Mouse (Mus musculus) limb, embryonic 13.5 days (tissue): Measurements from ENCODE around the gene Hbb-bs. TPM values are rescaled to one million over a fixed set of nuclear protein-coding genes. Genes with fewer than 3 reads are reported as not detected.

ENCODE experiments used
- ATAC-seq: fragments of 200-750 bp; cut with Nextera tagmentation; 2 replicates; pipeline ENCODE4 v1.8.0; 2017; ENCODE audit warnings: low read depth, moderate number of reproducible peaks, moderate TSS enrichment; ENCODE audit not compliant: low FRiP score
- H3K27ac ChIP-seq: fragments of 300-500 bp; sonication (generic); 2 replicates; pipeline ENCODE4 v1.5.1; 2015; ENCODE audit warnings: inconsistent platforms, mild to moderate bottlenecking, moderate library complexity
- H3K27me3 ChIP-seq: fragments of 300-500 bp; sonication (generic); 2 replicates; pipeline ENCODE4 v1.6.1; 2015; ENCODE audit warnings: mild to moderate bottlenecking, inconsistent platforms
- H3K36me3 ChIP-seq: fragments of 300-500 bp; sonication (generic); 2 replicates; pipeline ENCODE4 v1.6.1; 2015; ENCODE audit warnings: inconsistent platforms, mild to moderate bottlenecking, moderate library complexity
- H3K4me1 ChIP-seq: fragments of 300-500 bp; sonication (generic); 2 replicates; pipeline ENCODE4 v1.6.1; 2015; ENCODE audit warnings: inconsistent platforms
- H3K4me2 ChIP-seq: fragments of 300-500 bp; sonication (generic); replicated peaks from 2 replicates; pipeline ENCODE4 v1.6.1; 2015; ENCODE audit warnings: inconsistent platforms, mild to moderate bottlenecking, moderate library complexity
- H3K4me3 ChIP-seq: fragments of 300-500 bp; sonication (generic); 2 replicates; pipeline ENCODE4 v1.5.1; 2015; ENCODE audit warnings: moderate library complexity, mild to moderate bottlenecking, inconsistent platforms
- H3K9ac ChIP-seq: fragments of 300-500 bp; sonication (generic); 2 replicates; pipeline ENCODE4 v1.6.1; 2015; ENCODE audit warnings: mild to moderate bottlenecking, inconsistent platforms
- H3K9me3 ChIP-seq: fragments of 300-500 bp; sonication (generic); 2 replicates; pipeline ENCODE4 v1.6.1; 2016; ENCODE audit warnings: inconsistent platforms
- WGBS: fragments of 180-500 bp; shearing (Covaris S2); methylation state at CpG from one replicate; pipeline ENCODE4 v1.1.7; 2015; 5-methylcytosine and 5-hydroxymethylcytosine counted together
- polyA plus RNA-seq: library from polyadenylated mRNA; unstranded; fragments of >200 nt; fragmentation: Nextera tagmentation; extraction: Ambion mirVana; gene quantifications from 2 replicates; pipeline ENCODE4 v1.2.1, GENCODE M21; 2015

Gene Hbb-bs
- 3,715 and 3,820 TPM in 2 replicates for polyA plus RNA-seq

DNA sequence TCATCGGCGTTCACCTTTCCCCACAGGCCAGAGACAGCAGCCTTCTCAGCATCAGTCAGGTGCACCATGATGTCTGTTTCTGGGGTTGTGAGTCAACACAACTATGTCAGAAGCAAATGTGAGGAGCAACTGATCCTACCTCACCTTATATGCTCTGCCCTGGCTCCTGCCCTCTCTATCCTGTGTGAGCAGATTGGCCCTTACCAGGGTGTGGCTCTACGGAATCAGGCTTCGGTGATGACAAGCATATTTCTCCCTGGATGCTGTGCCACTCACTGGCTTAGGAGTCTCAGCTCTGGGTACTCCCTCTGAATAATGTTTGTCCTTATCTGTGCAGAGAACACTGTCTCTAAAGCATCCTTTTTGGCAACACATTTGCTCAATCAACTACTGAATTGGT lies at the start of gene Hbb-bs:
Gene Hbb-bs (minus strand): TSS at position 289 of the 400 bp plus-strand sequence.
- no peak within 1 kb of the TSS for H3K27ac ChIP-seq
- H3K4me3 ChIP-seq, result no peak within 1 kb of the TSS
- WGBS, result 86% methylated on average over 4 of the region's 4 CpGs
- no peaks in the 10 kb centered on the region for H3K9me3 ChIP-seq
- no peaks in the 10 kb centered on the region for H3K36me3 ChIP-seq
- H3K9ac ChIP-seq, result no peak within 1 kb of the TSS
- no peak within 1 kb of the TSS for H3K4me2 ChIP-seq
- H3K27me3 ChIP-seq, result no peaks in the 10 kb centered on the region
- no peak for ATAC-seq
- H3K4me1 ChIP-seq, result no peaks in the 10 kb centered on the region

DNA sequence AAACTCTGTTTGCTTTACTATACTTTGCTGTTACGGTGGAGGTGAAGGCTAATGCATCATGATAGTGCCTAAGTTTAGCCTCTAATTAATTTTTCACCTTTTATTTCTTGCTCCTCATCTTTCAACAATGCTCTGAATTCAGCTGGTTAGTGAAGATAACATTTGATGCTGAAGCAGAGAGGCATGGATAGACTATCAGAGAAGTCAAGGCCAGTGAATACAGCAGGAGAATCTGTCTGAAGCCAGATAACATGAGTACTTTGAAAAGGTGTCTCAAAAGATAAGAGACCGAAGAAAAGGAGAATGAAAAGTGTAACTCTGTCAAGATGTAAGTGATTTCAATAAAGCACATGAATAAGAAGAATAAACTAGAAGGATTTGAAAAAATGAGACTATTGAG lies 49.2 kb upstream of the Hbb-bs start:
- no peak overlapping the region for H3K9ac ChIP-seq
- no peaks in the 10 kb centered on the region for H3K27me3 ChIP-seq
- H3K4me3 ChIP-seq, result no peak overlapping the region
- no peak for ATAC-seq
- no peaks in the 10 kb centered on the region for H3K9me3 ChIP-seq
- no peaks in the 10 kb centered on the region for H3K36me3 ChIP-seq
- no peak overlapping the region for H3K27ac ChIP-seq
- 81% methylated on average over 2 of the region's 2 CpGs for WGBS
- no peak overlapping the region for H3K4me2 ChIP-seq
- no peaks in the 10 kb centered on the region for H3K4me1 ChIP-seq

DNA sequence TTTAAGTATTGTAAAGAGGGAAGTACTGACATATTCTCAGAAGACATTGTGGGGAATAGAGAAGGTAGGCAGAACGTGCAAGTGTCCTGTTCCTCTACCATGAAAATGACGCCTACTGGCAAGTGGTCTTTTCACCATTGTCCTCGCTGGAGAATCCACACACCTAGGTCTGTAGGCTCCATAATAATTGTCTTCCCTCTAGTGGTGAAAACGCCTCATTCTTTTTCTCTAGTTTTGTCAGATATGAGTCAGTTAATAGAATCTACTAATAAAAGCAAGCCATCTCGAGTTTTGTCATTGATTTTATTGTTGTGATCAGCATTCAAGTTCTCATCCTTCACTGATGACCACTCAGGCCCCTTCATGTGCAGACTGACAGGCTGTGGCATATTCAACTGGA lies 46.6 kb upstream of the Hbb-bs start:
- no peak for ATAC-seq
- no peak overlapping the region for H3K27ac ChIP-seq
- WGBS, result 46% methylated on average over 5 of the region's 5 CpGs

DNA sequence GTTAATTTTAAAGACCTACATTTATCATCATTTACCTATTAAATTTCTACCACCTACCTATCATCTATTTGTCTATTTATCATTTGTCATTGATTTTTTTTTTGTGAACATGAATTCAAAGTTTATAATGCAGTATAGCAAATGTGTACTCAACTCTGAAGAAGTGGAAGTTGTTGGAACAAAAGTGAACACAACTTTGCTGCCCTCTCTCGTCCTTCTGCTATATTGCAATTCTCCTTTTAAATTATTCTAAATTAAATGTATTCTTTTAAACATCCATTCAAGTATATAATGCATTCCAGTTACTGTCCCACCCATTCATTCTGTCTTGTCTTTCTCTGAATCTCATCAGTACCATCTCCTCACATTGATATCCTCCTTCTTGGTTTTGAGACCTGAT lies 45.2 kb upstream of the Hbb-bs start:
- no peaks in the 10 kb centered on the region for H3K9me3 ChIP-seq
- no peaks in the 10 kb centered on the region for H3K36me3 ChIP-seq
- no peak overlapping the region for H3K27ac ChIP-seq
- 7% methylated on average over 1 of the region's 1 CpGs for WGBS
- no peak overlapping the region for H3K9ac ChIP-seq
- no peaks in the 10 kb centered on the region for H3K4me1 ChIP-seq
- H3K4me2 ChIP-seq, result no peak overlapping the region
- no peaks in the 10 kb centered on the region for H3K27me3 ChIP-seq
- no peak for ATAC-seq
- H3K4me3 ChIP-seq, result no peak overlapping the region

More for the DNA sequence above, 46.6 kb upstream of the Hbb-bs start:
- no peak overlapping the region for H3K4me2 ChIP-seq
- H3K9ac ChIP-seq, result no peak overlapping the region
- no peaks in the 10 kb centered on the region for H3K4me1 ChIP-seq
- no peaks in the 10 kb centered on the region for H3K9me3 ChIP-seq
- H3K36me3 ChIP-seq, result no peaks in the 10 kb centered on the region
- H3K4me3 ChIP-seq, result no peak overlapping the region
- H3K27me3 ChIP-seq, result no peaks in the 10 kb centered on the region

DNA sequence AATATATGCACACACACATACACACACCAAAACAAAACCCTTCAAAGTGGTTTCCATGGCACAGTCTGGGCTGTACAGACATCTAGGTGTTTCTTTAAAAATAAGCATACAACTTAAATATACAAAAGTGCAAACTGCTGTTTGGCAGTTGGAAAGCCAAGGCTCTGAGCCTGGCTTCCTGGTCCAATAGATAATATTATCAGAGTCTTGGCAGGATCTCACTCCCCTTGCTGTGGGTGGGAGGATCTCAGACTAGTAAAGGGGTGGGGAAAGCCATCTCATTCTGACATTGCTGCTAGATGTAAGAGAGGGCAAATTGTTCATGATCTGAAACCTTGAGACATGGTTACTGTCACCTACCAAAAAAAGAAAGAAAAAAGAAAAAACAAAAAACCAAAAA lies 42.8 kb upstream of the Hbb-bs start:
- Histone ChIP-seq H3K4me1 (no peaks in the 10 kb centered on the region), H3K4me2 (no peak overlapping the region), H3K9me3 (no peaks in the 10 kb centered on the region), H3K4me3 (no peak overlapping the region), H3K9ac (no peak overlapping the region), H3K36me3 (no peaks in the 10 kb centered on the region), H3K27me3 (no peaks in the 10 kb centered on the region), H3K27ac (no peak overlapping the region)
- ATAC-seq, result no peak

DNA sequence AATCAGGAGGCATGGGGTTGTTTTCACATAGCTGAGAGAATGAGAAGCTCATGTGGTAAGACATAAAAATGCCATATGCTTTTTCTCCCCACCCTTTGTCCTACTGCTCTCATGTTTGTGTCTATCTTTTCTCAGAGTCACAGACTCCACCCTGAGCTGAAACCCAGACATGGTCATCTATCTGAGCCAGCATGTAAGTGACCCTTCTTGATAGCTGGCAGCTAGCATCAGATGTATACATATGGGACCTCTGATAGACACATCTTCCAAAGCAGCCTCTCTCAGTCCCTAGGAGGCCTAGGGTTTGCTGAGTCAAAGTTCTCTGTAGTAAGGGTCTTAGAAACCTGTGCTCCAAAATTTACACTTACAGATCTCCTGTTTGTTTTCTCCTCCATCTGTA lies 37.8 kb upstream of the Hbb-bs start:
- no peak for ATAC-seq
- no peaks in the 10 kb centered on the region for H3K9me3 ChIP-seq
- H3K27me3 ChIP-seq, result no peaks in the 10 kb centered on the region
- H3K4me2 ChIP-seq, result no peak overlapping the region
- H3K4me3 ChIP-seq, result no peak overlapping the region
- no peak overlapping the region for H3K27ac ChIP-seq
- no peaks in the 10 kb centered on the region for H3K4me1 ChIP-seq
- no peak overlapping the region for H3K9ac ChIP-seq
- H3K36me3 ChIP-seq, result no peaks in the 10 kb centered on the region

DNA sequence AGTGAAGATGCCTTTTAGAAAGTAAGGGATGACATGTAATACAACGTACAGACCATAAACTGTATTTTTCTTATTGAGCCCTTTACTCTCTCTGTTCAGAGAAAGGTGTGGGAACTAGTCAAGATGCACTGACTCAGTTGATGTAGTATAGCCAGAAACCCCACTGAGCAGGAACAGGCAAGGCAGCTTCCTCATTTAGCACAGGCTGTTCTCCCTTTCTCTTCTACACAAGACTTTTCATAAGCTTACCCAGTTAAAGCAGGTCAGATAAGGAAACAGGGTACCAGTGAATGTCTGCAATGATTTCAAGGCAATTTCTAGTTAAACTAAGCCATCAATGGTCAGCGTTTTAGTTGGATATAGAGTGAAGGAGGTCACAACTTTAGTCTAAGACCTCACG lies 33.6 kb upstream of the Hbb-bs start:
- Histone ChIP-seq H3K4me3 (no peak overlapping the region), H3K4me2 (no peak overlapping the region), H3K4me1 (no peaks in the 10 kb centered on the region), H3K27ac (no peak overlapping the region), H3K9ac (no peak overlapping the region), H3K27me3 (no peaks in the 10 kb centered on the region), H3K9me3 (no peaks in the 10 kb centered on the region), H3K36me3 (no peaks in the 10 kb centered on the region)
- 79% methylated on average over 3 of the region's 3 CpGs for WGBS
- no peak for ATAC-seq

DNA sequence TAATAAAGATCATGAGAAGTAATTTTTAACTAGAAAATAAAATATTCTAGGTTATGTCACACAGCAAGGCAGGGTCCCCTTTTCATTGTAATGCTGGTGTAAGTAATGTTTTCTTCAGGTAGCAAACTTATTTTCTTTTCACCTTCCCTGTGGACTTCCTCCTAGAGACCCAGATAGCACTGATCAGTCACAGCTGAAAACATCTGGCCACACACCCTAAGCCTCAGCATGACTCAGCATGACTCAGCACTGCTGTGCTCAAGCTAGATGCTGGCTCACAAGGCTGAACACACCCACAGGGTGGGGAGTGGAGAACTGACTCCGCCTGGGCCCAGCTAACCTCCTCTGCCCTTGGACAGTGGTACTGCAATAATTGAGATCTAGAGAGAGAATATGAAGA lies 33.0 kb upstream of the Hbb-bs start:
- H3K9me3 ChIP-seq, result no peaks in the 10 kb centered on the region
- H3K27ac ChIP-seq, result no peak overlapping the region
- no peak overlapping the region for H3K4me3 ChIP-seq
- H3K9ac ChIP-seq, result no peak overlapping the region
- no peak; the same call in 1 of the 2 replicates for ATAC-seq
- no peaks in the 10 kb centered on the region for H3K27me3 ChIP-seq
- no peak overlapping the region for H3K4me2 ChIP-seq
- no peaks in the 10 kb centered on the region for H3K36me3 ChIP-seq
- no peaks in the 10 kb centered on the region for H3K4me1 ChIP-seq
- WGBS, result 56% methylated on average over 1 of the region's 1 CpGs

DNA sequence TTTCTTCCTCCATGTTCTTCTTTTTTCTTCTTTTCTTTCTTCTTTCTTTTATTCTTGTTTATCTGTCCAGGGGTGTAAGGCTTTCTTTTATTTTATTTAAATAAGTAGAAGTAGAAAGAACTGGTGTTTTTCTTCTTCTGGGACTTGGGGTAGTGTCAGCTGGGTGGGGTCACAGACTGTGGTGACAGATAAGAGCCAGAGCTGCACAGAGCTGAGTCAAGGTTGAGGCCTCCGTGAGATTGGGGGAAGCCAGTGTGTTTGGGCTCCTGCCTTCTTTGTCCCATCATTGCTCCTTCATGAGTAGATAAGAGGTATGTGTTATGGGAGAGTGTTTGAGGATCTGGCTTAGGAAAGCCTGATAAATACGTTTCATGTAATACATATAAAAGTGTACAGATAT lies 31.2 kb upstream of the Hbb-bs start:
- no peak overlapping the region for H3K4me3 ChIP-seq
- H3K4me2 ChIP-seq, result no peak overlapping the region
- no peaks in the 10 kb centered on the region for H3K27me3 ChIP-seq
- no peaks in the 10 kb centered on the region for H3K4me1 ChIP-seq
- no peaks in the 10 kb centered on the region for H3K36me3 ChIP-seq
- no peak overlapping the region for H3K9ac ChIP-seq
- no peak for ATAC-seq
- H3K27ac ChIP-seq, result no peak overlapping the region
- 59% methylated on average over 2 of the region's 2 CpGs for WGBS
- H3K9me3 ChIP-seq, result no peaks in the 10 kb centered on the region

DNA sequence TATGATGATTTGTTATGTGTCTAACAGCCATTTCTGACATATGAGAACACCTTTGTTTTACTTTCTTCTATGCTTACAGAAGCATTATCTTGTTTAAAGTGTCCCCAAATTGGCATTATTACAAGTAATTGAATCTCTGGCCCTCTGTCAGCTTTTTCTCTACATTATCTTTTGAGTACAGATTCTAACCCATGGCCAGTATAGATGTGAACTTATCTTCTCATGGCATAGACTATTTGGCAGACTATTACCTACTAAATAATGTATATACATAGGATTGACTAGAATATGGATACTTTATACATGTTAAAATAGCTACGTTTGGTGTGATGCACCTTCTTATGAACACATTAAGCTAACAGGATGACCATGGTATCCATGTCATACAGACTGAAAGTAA lies 26.8 kb upstream of the Hbb-bs start:
- H3K4me3 ChIP-seq, result no peak overlapping the region
- H3K27ac ChIP-seq, result no peak overlapping the region
- no peaks in the 10 kb centered on the region for H3K27me3 ChIP-seq
- no peaks in the 10 kb centered on the region for H3K4me1 ChIP-seq
- WGBS, result 63% methylated on average over 1 of the region's 1 CpGs
- ATAC-seq, result no peak
- H3K4me2 ChIP-seq, result no peak overlapping the region
- no peaks in the 10 kb centered on the region for H3K9me3 ChIP-seq
- no peaks in the 10 kb centered on the region for H3K36me3 ChIP-seq
- H3K9ac ChIP-seq, result no peak overlapping the region

DNA sequence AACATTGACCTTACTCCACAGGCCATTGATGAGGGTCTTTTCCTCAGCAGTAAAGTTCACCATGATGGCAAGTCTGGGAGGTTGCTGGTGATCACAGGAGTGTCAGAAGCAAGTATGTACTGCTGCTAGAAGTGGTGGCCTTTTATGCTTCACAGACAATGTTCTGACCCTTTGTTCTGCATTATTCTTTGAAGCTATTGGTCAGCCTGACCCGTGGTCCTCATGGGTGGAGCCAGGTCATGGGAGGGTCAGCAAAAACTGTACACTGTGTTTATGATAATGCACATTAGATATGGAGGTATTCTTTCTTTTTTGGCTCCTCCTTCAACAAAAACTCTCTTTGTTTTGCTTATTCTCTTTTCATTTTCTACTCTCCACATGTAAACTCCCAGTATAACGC lies 25.2 kb upstream of the Hbb-bs start, which contains the start of gene Hbb-y:
Gene Hbb-y (minus strand): TSS at position 127 of the 400 bp plus-strand sequence.
- no peak within 1 kb of the TSS for H3K4me3 ChIP-seq
- no peak within 1 kb of the TSS for H3K27ac ChIP-seq
- H3K9me3 ChIP-seq, result no peaks in the 10 kb centered on the region
- no peaks in the 10 kb centered on the region for H3K27me3 ChIP-seq
- no peak within 1 kb of the TSS for H3K4me2 ChIP-seq
- H3K36me3 ChIP-seq, result no peaks in the 10 kb centered on the region
- 60% methylated on average over 2 of the region's 2 CpGs for WGBS
- H3K9ac ChIP-seq, result no peak within 1 kb of the TSS
- no peaks in the 10 kb centered on the region for H3K4me1 ChIP-seq
- no peak for ATAC-seq

DNA sequence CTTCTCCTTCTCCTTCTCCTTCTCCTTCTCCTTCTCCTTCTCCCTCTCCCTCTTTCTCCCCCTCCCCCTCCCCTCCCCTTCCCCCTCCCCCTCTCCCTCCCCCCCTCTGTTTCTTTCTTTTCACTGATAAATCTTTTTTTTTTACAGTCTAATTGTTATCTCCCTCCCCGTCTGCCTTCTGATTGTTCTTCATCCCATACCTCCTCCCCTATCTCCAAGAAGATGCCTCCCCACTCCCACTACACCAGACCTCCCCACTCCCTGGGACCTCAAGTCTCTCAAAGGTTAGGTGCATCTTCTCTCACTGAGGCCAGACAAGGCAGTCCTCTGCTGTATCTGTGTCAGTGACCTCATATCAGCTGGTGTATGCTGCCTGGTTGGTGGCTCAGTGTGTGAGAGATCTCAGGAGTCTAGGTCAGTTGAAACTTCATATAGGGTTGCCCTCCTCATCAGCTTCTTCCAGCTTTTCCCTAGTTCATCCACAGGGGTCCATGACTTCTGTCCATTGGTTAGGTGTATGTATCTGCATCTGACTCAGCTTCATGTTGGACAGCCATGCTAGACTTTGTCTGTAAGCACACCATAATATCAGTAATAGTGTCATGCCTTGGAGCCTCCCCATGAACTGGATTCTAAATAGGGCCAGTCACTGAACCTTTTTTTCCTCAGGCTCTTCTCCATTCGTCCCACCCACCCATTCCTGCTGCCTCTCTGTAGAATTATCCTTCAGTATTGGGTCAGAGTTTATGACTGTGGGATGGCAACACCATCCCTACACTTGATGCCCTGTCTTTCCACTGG lies 16.8 kb upstream of the Hbb-bs start:
- H3K27me3 ChIP-seq, result no peaks in the 10 kb centered on the region
- no peak overlapping the region for H3K27ac ChIP-seq
- H3K4me2 ChIP-seq, result no peak overlapping the region
- WGBS, result 51% methylated on average over 2 of the region's 2 CpGs
- no peak overlapping the region for H3K9ac ChIP-seq
- H3K4me3 ChIP-seq, result no peak overlapping the region
- H3K4me1 ChIP-seq, result no peaks in the 10 kb centered on the region
- no peaks in the 10 kb centered on the region for H3K36me3 ChIP-seq
- no peak for ATAC-seq
- H3K9me3 ChIP-seq, result no peaks in the 10 kb centered on the region

DNA sequence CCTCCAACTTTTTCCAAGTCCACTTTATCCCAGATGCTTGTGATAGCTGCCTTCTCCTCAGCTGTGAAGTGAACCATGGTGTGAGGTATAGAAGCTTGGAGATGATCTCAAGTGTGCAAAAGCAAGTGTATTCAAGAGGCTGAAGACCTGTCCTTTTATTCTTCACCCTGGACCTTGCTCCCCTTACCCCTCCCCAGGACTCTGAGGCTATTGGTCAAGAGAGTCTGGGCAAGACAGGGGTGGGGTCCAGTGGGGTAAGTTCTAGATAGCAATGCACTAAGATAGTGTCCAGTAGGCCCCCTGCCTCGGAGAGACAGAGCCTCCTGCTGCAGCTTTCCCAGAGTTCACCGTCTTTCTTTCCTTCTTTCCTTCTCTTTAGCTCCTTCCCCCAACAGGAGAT lies 15.1 kb upstream of the Hbb-bs start, which contains the start of gene Hbb-bh1:
Gene Hbb-bh1 (minus strand): TSS at position 131 of the 400 bp plus-strand sequence.
- no peaks in the 10 kb centered on the region for H3K36me3 ChIP-seq
- no peaks in the 10 kb centered on the region for H3K27me3 ChIP-seq
- no peak within 1 kb of the TSS for H3K27ac ChIP-seq
- no peak for ATAC-seq
- WGBS, result 76% methylated on average over 2 of the region's 2 CpGs
- H3K4me2 ChIP-seq, result no peak within 1 kb of the TSS
- no peak within 1 kb of the TSS for H3K4me3 ChIP-seq
- H3K4me1 ChIP-seq, result no peaks in the 10 kb centered on the region
- H3K9ac ChIP-seq, result no peak within 1 kb of the TSS
- H3K9me3 ChIP-seq, result no peaks in the 10 kb centered on the region
